Mouse (Mus musculus) forebrain, embryonic 15.5 days (tissue): Measurements from ENCODE around the gene Alox12e. TPM values are rescaled to one million over a fixed set of nuclear protein-coding genes. Genes with fewer than 3 reads are reported as not detected.
"Not testable (repeated sequence)": the region's sequence is repeated elsewhere in the genome, so short reads cannot be mapped to it uniquely, and the experiment has no call there.

Experiments used
- ATAC-seq: fragments of 200-750 bp; cut with Nextera tagmentation; replicated peaks from 2 replicates; pipeline ENCODE4 v1.8.0; 2017; ENCODE audit warnings: mild to moderate bottlenecking, moderate TSS enrichment, moderate library complexity
- H3K27ac ChIP-seq: fragments of 300-500 bp; sonication (generic); replicated peaks from 2 replicates; pipeline ENCODE4 v1.5.1; 2015; ENCODE audit warnings: mild to moderate bottlenecking, inconsistent platforms
- H3K27me3 ChIP-seq: fragments of 300-500 bp; sonication (generic); 2 replicates; pipeline ENCODE4 v1.6.1; 2015; ENCODE audit warnings: inconsistent platforms
- H3K36me3 ChIP-seq: fragments of 300-500 bp; sonication (generic); 2 replicates; pipeline ENCODE4 v1.6.1; 2015; ENCODE audit warnings: mild to moderate bottlenecking, inconsistent platforms
- H3K4me1 ChIP-seq: fragments of 300-500 bp; sonication (generic); 2 replicates; pipeline ENCODE4 v1.6.1; 2015; ENCODE audit warnings: inconsistent platforms
- H3K4me2 ChIP-seq: fragments of 300-500 bp; sonication (generic); replicated peaks from 2 replicates; pipeline ENCODE4 v1.6.1; 2015; ENCODE audit warnings: mild to moderate bottlenecking, inconsistent platforms
- H3K4me3 ChIP-seq: fragments of 300-500 bp; sonication (generic); 2 replicates; pipeline ENCODE4 v1.5.1; 2015; ENCODE audit warnings: mild to moderate bottlenecking, inconsistent platforms
- H3K9ac ChIP-seq: fragments of 300-500 bp; sonication (generic); replicated peaks from 2 replicates; pipeline ENCODE4 v1.6.1; 2015; ENCODE audit warnings: mild to moderate bottlenecking, inconsistent platforms
- H3K9me3 ChIP-seq: fragments of 300-500 bp; sonication (generic); 2 replicates; pipeline ENCODE4 v1.6.1; 2016; ENCODE audit warnings: inconsistent platforms
- WGBS: fragments of 180-500 bp; shearing (Covaris S2); methylation state at CpG from one replicate; pipeline ENCODE4 v1.1.7; 2015; ENCODE audit warnings: mixed read lengths; 5-methylcytosine and 5-hydroxymethylcytosine counted together
- polyA plus RNA-seq: library from polyadenylated mRNA; unstranded; fragments of >200 nt; fragmentation: Nextera tagmentation; extraction: Ambion mirVana; gene quantifications from 2 replicates; pipeline ENCODE4 v1.2.1, GENCODE M21; 2015

Gene Alox12e
- not detected in 2 replicates for polyA plus RNA-seq

DNA sequence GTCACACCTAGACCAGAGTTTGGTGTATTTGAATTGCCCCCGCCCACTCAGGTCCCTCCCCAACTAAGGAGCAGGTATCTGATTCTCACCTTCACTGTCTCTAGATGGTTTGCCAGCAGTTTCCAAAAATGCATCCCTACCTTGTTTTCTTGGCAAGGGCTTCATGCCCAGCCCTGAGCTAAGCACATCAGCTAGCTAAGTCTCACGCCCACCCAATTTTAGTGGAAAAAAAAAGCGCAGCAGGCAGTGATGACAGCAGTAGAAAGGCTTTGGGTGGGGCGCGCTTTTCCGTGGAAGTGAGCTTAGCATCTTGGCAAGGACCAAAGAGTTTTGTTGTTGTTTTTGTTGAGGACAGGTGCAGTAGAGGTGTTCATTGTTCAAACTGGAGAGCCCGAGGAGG is at the start of gene Alox12e:
Gene Alox12e, minus strand, starts transcription at position 101 of the 400 bp plus-strand sequence.
- WGBS, result 23% methylated on average over 7 of the region's 7 CpGs
- H3K27me3 ChIP-seq, result peaks cover 33% of the 10 kb centered on the region
- no peak within 1 kb of the TSS for H3K9ac ChIP-seq
- no peak within 1 kb of the TSS for H3K27ac ChIP-seq
- H3K4me1 ChIP-seq, result peaks cover 3% of the 10 kb centered on the region; the same call in 1 of the 2 replicates
- no peak within 1 kb of the TSS; the same call in 1 of the 2 replicates for H3K4me2 ChIP-seq
- ATAC-seq, result no peak
- H3K4me3 ChIP-seq, result no peak within 1 kb of the TSS; the same call in 1 of the 2 replicates
- no peaks in the 10 kb centered on the region for H3K9me3 ChIP-seq
- no peaks in the 10 kb centered on the region for H3K36me3 ChIP-seq

DNA sequence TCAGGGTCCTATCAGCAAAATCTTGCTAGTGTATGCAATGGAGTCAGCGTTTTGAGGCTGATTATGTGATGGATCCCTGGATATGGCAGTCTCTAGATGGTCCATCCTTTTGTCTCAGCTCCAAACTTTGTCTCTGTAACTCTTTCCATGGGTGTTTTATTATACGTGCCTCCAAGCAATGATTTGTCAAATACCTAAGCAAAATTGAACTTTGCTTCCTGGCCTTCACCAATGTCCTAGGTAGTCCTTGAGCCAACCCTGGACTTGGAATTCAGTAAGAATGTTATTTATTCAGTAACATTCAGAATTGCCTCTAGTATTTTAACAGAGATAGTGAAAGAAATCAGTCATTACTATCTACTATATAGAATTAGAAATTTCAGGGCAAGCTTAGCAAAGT is 46.2 kb upstream of the Alox12e start:
- not testable (repeated sequence) for H3K36me3 ChIP-seq, H3K27me3 ChIP-seq, H3K4me2 ChIP-seq, ATAC-seq, H3K9me3 ChIP-seq, H3K27ac ChIP-seq, H3K4me3 ChIP-seq, H3K9ac ChIP-seq, H3K4me1 ChIP-seq
- WGBS, result 68% methylated on average over 2 of the region's 2 CpGs

DNA sequence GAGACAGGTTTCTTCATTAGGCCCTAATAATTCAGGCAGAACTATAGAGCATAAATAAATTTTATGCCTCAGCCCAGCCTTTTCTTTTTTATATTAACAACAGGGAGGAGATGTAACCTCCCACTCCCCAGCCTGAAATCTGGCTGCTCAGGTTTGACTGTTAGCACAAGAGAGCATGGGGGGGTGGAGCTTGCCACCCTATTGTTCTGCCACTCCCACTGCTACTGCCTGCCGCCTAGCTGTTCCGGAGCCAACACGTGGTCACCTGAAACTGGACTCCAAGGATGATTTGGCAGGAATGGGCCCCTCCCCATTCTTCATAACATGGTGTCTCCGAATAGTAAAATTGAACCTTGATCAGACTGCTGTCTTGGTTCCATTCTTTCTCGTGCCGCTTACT is 45.3 kb upstream of the Alox12e start:
- not testable (repeated sequence) for H3K4me3 ChIP-seq, H3K27ac ChIP-seq, H3K4me2 ChIP-seq, H3K9me3 ChIP-seq, H3K27me3 ChIP-seq, H3K9ac ChIP-seq, H3K36me3 ChIP-seq, ATAC-seq, H3K4me1 ChIP-seq
- WGBS, result 84% methylated on average over 6 of the region's 6 CpGs

DNA sequence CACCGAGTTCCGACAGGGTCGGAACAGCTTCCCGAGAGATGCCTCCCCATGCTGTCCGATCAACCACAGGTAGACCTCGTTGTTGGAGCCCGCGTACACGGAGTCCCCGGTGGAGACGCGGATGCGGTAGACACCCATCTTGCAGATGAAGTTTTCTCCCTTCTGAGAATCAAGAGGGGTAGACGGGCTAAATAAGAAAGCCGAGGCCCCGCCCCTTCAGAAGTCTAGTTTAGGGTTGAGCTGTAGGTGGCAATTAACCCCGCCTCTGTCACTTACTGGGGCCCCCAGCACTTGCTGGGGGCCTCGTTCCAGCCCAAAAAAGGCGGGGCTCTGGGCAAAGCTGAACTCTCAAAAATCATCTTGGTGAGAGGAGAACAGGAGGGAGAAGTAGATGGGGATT is 29.4 kb upstream of the Alox12e start, which contains the start of gene Alox15:
Gene Alox15, minus strand, starts transcription at position 164 of the 400 bp plus-strand sequence.
- under 1% methylated on average over 19 of the region's 19 CpGs for WGBS
- H3K4me3 ChIP-seq, result peak within 1 kb of the TSS; percentile 4; the same call in 1 of the 2 replicates
- H3K9me3 ChIP-seq, result no peaks in the 10 kb centered on the region
- H3K4me2 ChIP-seq, result peak within 1 kb of the TSS; percentile 30
- no peak for ATAC-seq
- H3K4me1 ChIP-seq, result peaks cover 8% of the 10 kb centered on the region
- no peak within 1 kb of the TSS for H3K9ac ChIP-seq
- H3K27ac ChIP-seq, result no peak within 1 kb of the TSS
- H3K27me3 ChIP-seq, result peaks cover 31% of the 10 kb centered on the region
- H3K36me3 ChIP-seq, result no peaks in the 10 kb centered on the region

DNA sequence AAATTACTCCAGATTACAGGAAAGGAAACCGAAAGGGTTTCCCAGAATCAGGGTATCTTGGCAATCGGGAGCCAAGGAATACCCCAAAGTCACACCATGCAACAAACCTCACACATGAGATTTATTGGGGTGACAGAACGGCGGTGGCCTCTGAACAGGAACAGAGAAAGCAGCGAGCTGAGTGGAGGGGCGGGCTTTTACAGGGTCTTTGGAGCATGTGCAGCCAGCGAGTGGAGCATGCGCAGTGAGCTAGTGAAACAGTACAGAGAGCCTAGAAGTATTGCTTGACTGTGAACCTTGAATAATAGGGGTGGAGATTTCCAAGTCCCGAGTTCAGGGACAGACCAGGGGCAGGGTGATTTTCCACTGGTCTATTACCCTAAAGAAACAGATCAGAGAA is 26.2 kb upstream of the Alox12e start:
- Histone ChIP-seq H3K4me3 (no peak overlapping the region), H3K9ac (no peak overlapping the region), H3K4me2 (no peak overlapping the region), H3K27ac (no peak overlapping the region), H3K36me3 (no peaks in the 10 kb centered on the region), H3K9me3 (no peaks in the 10 kb centered on the region), H3K27me3 (peaks cover 31% of the 10 kb centered on the region), H3K4me1 (peaks cover 8% of the 10 kb centered on the region)
- ATAC-seq, result no peak
- 78% methylated on average over 9 of the region's 9 CpGs for WGBS

DNA sequence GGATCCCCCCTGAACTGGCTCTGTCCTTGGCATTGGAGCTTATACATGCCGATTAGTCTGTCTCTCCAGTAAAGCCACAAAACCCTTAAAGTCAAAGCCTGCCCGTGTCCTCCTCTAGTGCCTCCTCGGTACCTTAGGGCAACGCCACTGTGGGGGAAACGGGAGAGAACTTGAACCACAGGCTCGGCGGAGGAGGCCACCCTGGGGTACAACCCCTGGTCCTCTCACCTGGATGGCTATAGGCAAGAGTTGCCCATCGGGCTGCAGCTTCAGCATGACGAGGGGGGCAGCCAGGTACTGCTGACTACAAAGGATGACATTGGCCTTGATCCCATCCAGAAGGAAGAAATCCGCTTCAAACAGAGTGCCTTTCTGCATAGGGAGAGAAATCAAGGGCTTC is 25.4 kb upstream of the Alox12e start:
- Histone ChIP-seq H3K36me3 (no peaks in the 10 kb centered on the region), H3K27ac (no peak overlapping the region), H3K27me3 (peaks cover 26% of the 10 kb centered on the region), H3K4me2 (no peak overlapping the region), H3K9me3 (no peaks in the 10 kb centered on the region), H3K9ac (no peak overlapping the region), H3K4me3 (no peak overlapping the region), H3K4me1 (peaks cover 8% of the 10 kb centered on the region)
- WGBS, result 86% methylated on average over 10 of the region's 10 CpGs
- no peak for ATAC-seq

DNA sequence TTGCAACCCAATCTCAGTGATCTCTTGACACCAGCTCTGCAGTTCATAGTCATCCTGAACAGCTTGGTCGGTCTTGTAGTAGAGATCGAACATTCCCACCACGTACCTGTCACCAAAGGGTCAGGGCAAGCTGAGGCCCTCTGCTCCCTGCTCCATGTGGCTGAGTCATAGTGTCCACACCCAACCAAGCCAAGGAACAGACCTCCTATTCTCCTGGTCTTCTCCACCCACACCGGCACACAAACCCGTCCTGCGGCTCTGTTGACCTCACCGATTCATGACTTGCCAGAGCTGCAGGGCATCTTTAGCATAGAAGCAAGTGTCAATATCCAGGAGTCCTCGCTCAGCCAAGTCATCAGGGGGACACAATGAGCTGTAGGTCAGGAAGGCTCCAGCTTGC is 23.1 kb upstream of the Alox12e start:
- ATAC-seq, result no peak
- H3K4me1 ChIP-seq, result no peaks in the 10 kb centered on the region
- 95% methylated on average over 8 of the region's 8 CpGs for WGBS
- no peaks in the 10 kb centered on the region for H3K9me3 ChIP-seq
- peaks cover 7% of the 10 kb centered on the region for H3K27me3 ChIP-seq
- H3K36me3 ChIP-seq, result no peaks in the 10 kb centered on the region
- no peak overlapping the region for H3K4me2 ChIP-seq
- no peak overlapping the region for H3K4me3 ChIP-seq
- no peak overlapping the region for H3K27ac ChIP-seq
- no peak overlapping the region for H3K9ac ChIP-seq

DNA sequence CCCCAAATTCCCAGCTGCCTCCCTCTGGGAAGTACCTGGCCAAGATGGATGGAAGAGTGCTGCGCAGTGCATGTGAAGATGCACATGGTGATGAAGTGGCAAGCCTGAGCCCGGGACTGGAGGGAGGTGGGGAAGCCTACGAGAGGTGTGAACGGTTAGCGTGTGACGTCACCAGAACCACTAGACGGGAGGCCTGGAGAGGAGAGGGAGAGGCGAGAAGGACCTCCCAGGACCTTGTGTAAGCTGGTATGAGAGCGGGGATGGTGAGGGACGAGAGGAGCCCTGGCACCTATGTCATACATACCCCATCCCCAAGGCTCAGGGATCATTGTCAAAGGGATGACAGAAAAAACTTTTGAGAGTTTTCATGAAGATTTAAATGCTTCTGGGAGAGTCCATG is 22.6 kb upstream of the Alox12e start:
- H3K27ac ChIP-seq, result no peak overlapping the region
- no peaks in the 10 kb centered on the region for H3K4me1 ChIP-seq
- H3K9ac ChIP-seq, result no peak overlapping the region
- H3K36me3 ChIP-seq, result no peaks in the 10 kb centered on the region
- H3K9me3 ChIP-seq, result no peaks in the 10 kb centered on the region
- WGBS, result 85% methylated on average over 10 of the region's 10 CpGs
- H3K4me2 ChIP-seq, result no peak overlapping the region
- no peak overlapping the region for H3K4me3 ChIP-seq
- peaks cover 2% of the 10 kb centered on the region; the same call in 1 of the 2 replicates for H3K27me3 ChIP-seq
- no peak for ATAC-seq

DNA sequence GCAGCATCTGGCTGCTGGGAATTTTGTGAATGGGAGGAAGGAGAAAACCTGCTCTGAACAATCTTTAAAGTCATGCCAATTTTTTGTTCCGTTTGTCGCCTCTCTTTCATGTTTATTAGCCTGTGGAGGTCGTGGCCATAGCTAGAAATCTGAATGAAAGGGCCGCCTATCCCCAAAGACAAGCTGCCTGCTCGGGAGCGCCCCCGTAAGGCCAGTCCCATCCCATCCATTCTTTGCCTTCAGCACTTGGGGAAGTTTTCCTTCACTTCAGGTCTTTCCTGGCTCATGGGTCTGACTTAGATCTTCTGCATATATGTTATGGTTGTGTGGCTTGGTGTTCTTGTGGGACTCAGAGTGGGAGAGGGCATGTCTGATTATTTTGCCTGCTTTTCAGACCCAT is 17.1 kb upstream of the Alox12e start:
- ATAC-seq, result no peak

DNA sequence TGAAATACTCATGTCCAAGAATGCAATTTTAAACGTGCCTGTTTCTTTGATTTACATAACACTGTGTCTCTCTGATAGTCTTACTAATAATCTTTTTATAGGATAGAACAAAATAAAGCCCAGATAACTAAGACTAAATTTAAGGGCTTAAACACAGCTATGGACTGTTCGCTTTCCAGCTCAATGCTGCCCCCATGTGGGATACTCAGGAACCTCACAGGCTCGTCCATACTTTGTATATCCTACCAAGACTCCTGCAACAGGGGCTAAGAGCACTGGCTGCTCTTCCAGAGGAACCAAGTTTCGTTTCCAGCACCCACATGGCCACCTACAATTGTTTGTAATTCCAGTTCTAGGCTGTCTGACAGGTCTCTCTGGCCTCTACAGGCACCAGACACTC is 12.0 kb upstream of the Alox12e start:
- ATAC-seq, result no peak
- no peak overlapping the region for H3K4me3 ChIP-seq
- H3K27ac ChIP-seq, result no peak overlapping the region
- H3K4me2 ChIP-seq, result no peak overlapping the region
- H3K9ac ChIP-seq, result no peak overlapping the region
- no peaks in the 10 kb centered on the region for H3K36me3 ChIP-seq
- no peaks in the 10 kb centered on the region for H3K4me1 ChIP-seq
- 29% methylated on average over 4 of the region's 4 CpGs for WGBS
- no peaks in the 10 kb centered on the region for H3K9me3 ChIP-seq
- H3K27me3 ChIP-seq, result no peaks in the 10 kb centered on the region

More for the DNA sequence above, 17.1 kb upstream of the Alox12e start:
- Histone ChIP-seq H3K4me2 (no peak overlapping the region), H3K36me3 (no peaks in the 10 kb centered on the region), H3K9me3 (no peaks in the 10 kb centered on the region), H3K27me3 (no peaks in the 10 kb centered on the region), H3K9ac (no peak overlapping the region), H3K4me3 (no peak overlapping the region), H3K27ac (no peak overlapping the region), H3K4me1 (no peaks in the 10 kb centered on the region)
- WGBS, result 33% methylated on average over 7 of the region's 7 CpGs

DNA sequence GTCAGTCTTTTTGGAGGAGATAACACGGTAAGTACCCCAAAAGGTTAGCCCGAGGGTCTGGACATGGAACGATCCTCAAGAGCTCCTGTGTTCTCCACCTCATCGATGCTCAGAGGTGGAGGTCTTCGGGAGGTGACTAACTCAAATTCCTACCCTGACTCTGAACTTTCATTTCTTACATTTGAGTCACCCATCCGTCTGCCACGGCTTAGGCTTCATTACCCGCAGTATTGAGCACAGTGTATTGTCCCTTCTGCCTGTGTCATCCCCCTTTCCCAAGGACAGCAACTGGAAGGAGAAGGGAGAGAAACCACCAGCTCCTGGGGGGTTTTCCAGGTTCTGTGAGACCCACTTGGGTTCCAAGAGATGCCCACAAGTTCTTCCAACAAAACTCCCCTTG is 2.3 kb upstream of the Alox12e start:
- no peak overlapping the region for H3K4me3 ChIP-seq
- H3K9me3 ChIP-seq, result no peaks in the 10 kb centered on the region
- WGBS, result 90% methylated on average over 8 of the region's 8 CpGs
- peaks cover 33% of the 10 kb centered on the region for H3K27me3 ChIP-seq
- no peak overlapping the region for H3K4me2 ChIP-seq
- ATAC-seq, result no peak
- peaks cover 3% of the 10 kb centered on the region; the same call in 1 of the 2 replicates for H3K4me1 ChIP-seq
- no peak overlapping the region for H3K9ac ChIP-seq
- H3K27ac ChIP-seq, result no peak overlapping the region
- H3K36me3 ChIP-seq, result no peaks in the 10 kb centered on the region

DNA sequence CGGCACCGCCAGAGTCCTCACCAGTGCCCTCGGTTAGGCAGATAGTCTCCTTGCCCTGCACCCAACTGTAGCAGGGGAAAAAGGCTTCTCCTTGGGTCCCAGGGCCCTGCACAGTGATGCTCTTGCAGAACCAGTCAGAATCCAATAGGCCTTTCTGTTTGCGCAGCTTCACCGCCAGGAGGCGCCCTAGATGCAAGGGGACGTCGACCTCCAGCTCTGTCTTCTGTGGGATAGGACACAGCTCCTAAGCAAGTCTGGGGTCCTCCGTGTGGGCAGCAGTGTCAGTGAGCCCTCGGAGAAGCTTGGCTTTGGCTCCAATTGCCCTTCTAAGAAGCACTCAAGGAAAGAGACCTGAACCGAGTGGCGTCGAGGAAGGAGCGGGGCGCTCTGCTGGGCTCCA is 764 bp downstream of the Alox12e start:
- 2% methylated on average over 15 of the region's 15 CpGs for WGBS
- H3K4me2 ChIP-seq, result no peak overlapping the region
- peaks cover 3% of the 10 kb centered on the region; the same call in 1 of the 2 replicates for H3K4me1 ChIP-seq
- H3K4me3 ChIP-seq, result no peak overlapping the region; the same call in 1 of the 2 replicates
- H3K27ac ChIP-seq, result no peak overlapping the region
- no peak overlapping the region for H3K9ac ChIP-seq
- no peak for ATAC-seq
- no peaks in the 10 kb centered on the region for H3K36me3 ChIP-seq
- H3K9me3 ChIP-seq, result no peaks in the 10 kb centered on the region
- H3K27me3 ChIP-seq, result peaks cover 30% of the 10 kb centered on the region

DNA sequence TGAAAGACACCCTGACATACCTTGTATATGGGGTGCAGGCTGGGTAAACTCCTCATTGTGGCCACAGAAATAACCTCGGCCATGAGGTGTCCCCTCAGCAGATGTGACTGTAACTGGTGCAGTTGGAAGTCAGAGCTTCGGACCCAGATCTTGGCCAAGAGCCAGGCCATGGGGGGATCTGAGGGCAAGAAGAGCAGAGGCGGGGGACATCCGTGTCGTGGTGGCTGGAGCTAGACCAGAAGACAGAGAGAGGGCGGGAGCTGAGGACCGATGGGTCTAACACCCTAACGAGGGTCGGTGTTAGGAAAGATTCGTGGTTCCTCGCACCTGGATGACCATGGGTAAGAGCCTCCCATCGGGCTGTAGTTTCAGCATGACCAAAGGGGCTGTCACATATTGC is 2.8 kb downstream of the Alox12e start:
- Histone ChIP-seq H3K4me2 (no peak overlapping the region), H3K9me3 (no peaks in the 10 kb centered on the region), H3K36me3 (no peaks in the 10 kb centered on the region), H3K4me1 (peaks cover 3% of the 10 kb centered on the region; the same call in 1 of the 2 replicates), H3K4me3 (no peak overlapping the region), H3K27me3 (peaks cover 30% of the 10 kb centered on the region), H3K27ac (no peak overlapping the region), H3K9ac (no peak overlapping the region)
- no peak for ATAC-seq
- 82% methylated on average over 12 of the region's 12 CpGs for WGBS
